Mouse (Mus musculus) embryonic fibroblast, embryonic 13.5 days (primary cell): Measurements from ENCODE around the gene Immp2l.

Source experiments
- CTCF ChIP-seq: IDR thresholded peaks from 2 replicates; pipeline ENCODE4 v1.5.1; 2011; ENCODE audit warnings: mild to moderate bottlenecking, control low read depth, low read length, moderate library complexity, borderline replicate concordance; ENCODE audit not compliant: insufficient read depth
- POLR2A ChIP-seq: IDR thresholded peaks from 2 replicates; pipeline ENCODE4 v1.6.1; 2011; ENCODE audit warnings: low read depth, mild to moderate bottlenecking, control low read depth, low read length, moderate library complexity

GRCm38 (mm10) chr12:41224538-41224937 is 200.6 kb downstream of the Immp2l start:
- TF ChIP-seq CTCF: no peak
- TF ChIP-seq POLR2A: no peak
